Mouse (Mus musculus) adrenal gland, adult 18-20 months (tissue): Measurements from ENCODE around the gene Ncl. TPM values are rescaled to one million over a fixed set of nuclear protein-coding genes. Genes with fewer than 3 reads are reported as not detected.

Experiments used
- DNase-seq, 2 experiments: peaks; one replicate each; pipeline ENCODE4 v3.0.0; 2021 to 2022; ENCODE audit warnings: low spot score in 2 of 2
- total RNA-seq, 2 experiments: library from RNA; stranded (reverse); gene quantifications; 1 replicate in 1 of 2; 2 replicates in 1 of 2; pipeline ENCODE4 v1.2.3; 2021

Ncl gene
- total RNA-seq, 2 experiments from 2014 or later: 158 to 212 TPM

DNA sequence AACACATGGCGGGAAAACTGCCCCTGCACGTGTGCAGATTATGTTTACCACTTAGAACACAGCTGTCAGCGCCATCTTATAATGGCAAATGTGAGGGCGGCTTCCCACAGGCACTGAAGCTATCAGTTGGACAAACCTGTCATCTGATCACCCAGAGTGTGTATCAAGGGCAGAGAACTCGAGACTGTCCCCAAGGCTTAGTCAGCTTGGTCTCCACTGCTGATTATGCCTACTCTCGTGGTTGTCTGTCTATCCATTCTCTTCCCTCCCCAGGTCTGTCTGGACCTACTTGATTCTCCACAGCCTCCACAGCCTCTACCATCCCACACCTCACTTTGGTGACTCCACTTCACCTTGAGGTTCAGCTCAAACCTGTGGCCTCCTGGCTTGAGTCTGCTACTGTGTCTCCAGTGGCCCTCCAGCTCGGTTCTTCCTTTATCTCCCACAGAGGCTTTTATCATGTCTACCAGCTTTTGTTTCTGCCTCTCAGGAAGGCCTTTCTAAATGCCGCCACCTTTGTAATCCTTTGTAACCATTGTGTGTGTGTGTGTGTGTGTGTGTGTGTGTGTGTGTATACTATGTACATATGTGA is 38.3 kb downstream of the Ncl start:
- no peak for DNase-seq

DNA sequence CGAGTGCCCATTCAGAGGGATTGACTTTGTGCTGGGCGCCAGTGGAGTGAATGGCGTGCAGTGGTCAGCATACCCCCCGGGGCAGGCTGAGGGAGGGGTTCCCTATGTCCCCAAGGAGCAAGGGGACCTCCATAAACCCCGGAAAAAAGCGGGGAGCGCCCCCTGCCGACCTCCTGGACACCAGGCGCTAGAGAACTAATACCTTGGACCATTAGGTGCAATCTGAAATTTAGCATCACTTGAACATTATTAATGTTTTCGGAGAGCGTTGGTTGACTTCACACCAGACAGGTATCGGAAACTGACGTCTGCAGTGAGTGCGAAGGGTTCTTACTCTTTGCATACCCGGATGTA is 45.5 kb downstream of the Ncl start:
- DNase-seq: peak in 1 of 2 experiments; percentile 36

DNA sequence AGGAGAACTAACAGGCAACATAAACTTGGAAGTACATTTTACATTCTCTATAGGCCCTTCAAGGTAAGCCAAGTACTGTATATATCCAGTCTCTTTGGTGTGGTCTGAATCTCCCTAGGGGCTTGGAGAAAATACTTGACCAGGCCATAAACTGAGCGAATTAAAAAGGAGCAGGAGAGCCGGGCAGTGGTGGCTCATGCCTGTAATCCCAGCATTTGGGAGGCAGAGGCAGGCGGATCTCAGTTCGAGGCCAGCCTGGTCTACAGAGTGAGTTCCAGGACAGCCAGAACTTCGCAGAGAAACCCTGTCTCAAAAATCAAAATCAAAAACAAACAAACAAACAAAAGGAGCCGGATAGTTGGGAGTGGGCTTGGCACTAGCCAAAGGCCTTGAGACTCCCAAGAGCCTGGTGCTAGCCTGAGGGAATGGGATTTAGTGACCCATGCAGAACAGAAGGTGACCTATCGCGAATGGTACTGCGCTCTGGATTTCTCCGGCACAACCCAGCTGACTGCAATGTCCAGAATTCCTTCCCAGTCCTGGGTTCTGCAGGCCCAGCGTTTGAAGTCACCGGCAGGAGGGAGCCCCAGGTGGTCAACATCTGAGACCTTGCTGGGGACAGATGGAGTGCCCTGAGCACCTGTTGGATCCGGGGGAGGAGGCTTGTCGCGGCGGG is 46.0 kb downstream of the Ncl start:
- no peak for DNase-seq

DNA sequence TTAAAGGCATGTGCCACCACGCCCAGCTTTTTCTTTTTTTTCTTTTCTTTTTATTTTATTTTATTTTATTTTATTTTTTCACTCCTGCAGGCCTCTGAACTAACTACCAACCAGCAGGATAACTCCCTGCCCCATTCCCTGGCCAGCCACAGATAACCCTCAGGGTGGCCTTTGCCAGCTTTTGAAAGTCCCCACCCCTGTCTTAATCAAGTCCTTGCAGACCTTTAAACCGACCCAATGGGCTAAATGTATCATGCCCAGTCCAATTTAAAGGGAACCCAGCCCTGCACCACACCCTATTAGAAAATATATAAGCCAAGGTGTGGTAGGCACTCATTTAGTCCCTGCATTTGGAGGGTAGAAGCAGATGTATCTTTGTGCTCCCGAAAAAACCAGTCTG is 46.9 kb downstream of the Ncl start:
- no peak for DNase-seq

DNA sequence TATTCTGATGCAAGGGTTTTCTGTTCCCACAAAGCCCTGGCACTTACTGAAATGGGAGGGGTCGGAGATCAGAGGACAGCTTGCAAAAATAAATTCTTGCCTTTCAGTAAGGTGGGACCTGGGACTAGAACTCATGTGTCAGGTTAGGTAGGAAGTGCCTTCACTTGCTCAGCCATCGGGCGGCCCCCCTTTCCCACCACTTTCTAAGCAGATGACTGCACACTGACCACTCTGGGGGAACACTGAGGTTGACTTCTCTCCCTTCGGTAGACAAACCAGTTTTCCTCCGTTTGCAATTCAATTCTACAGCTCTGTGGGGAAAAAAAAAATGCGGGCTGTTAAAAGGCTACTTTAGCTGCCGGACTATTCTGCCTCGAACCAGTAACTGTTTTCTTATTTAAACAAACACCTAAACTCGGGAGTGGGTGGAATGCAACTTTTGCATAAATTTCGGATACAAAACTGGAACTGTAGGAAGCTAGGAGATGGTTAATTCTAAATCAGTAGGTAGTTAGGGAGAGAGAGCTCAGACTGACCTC is 47.7 kb downstream of the Ncl start:
- DNase-seq: no peak

DNA sequence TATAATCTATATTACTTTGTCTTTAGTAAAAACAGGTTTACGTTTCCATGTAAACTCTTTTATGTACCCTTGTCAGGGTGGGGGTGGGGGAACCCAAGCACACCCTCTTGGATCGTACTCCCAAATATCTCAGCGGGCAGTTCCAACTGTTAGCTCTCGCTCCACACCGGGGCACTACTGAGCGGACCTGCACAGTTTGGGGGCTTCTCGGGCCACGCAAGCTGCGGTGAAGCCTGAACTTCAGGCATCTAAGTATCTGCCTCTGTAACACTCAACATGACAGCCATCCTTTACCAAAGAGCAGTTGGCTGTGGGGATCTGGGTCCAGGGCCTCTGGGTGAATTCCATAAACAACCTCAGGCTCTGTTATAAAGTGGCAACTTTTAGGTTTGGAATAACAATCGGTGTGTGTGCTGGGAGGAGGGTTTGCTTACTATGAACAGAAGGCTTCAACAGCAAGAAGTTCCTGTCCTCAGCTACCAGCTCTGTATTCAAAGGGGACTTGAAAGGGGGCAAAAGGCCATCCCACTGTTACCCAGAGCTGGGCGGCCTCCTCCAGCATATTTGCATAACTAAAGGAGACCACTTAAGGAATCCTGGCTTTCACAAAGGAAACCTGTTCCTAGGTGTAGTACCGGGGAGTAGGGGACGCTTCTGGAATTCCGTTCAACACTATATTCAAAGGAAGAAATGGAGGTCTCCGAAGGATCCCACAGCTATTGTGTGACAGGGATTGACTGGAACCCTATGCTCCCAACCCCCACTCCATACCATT is 48.5 kb downstream of the Ncl start:
- no peak for DNase-seq

DNA sequence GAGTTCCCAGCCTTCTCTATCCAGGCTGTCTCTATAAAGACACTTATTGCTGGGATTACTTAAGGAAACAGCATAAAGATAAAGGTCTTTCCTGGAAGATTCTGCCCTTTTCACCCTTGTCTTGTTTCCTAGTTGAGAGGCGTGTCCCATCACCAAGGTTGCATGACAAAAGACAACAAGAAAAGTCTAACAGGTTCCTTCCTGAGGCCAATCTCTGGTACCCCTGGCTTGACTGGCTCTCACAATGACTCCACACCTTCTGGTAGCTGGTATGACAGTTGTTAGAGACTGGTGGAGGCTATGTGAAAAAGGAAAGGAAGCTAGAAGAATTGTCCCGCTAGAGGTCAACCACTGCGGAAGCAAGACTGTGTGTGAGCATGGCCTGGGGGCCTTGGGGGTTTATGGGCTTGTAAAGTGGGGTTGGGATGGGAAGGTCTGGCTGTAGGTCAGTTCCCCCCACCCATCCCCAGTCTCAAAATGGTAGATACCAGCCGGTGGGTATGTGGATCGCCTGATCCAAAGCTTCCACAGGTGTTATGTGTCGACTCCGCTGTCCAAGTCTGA is 49.8 kb downstream of the Ncl start:
- DNase-seq: no peak

DNA sequence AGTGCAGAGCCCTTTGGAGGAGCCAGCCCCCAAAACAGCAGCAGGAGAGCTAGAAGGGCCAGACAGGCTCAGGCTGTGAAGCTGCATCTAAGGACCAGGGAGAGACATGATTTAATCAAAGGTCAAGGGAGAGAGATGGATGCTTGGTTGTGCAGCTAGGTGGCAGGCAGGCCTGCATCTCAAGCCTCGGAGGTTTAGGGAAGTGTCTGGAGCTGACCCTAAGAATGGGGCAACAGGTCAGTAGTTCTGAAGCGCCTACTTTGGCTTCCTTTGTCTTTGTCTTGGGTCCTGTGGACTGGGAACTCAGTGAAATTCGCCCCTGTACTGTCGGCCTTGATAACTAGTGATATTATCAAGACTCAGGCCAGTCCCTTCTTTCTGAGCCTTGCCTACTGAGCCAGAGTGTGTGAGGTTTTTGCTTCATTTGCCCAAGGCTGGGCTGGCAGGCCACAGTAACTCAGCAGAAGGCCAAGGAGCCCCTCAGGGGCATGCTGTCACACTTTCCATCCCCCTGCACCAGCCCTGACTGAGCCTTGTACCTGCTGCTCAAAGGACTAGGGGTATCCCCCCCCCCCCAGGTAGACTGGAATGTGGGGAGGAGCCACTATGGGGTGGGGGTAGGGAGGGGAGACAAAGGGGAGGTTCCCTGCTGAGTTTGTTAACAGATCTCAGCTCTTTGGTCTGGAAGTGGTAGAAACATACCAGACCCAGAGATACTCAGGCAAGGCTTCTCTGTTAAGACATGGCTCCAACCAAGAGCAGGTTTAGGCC is 51.1 kb downstream of the Ncl start:
- no peak for DNase-seq

DNA sequence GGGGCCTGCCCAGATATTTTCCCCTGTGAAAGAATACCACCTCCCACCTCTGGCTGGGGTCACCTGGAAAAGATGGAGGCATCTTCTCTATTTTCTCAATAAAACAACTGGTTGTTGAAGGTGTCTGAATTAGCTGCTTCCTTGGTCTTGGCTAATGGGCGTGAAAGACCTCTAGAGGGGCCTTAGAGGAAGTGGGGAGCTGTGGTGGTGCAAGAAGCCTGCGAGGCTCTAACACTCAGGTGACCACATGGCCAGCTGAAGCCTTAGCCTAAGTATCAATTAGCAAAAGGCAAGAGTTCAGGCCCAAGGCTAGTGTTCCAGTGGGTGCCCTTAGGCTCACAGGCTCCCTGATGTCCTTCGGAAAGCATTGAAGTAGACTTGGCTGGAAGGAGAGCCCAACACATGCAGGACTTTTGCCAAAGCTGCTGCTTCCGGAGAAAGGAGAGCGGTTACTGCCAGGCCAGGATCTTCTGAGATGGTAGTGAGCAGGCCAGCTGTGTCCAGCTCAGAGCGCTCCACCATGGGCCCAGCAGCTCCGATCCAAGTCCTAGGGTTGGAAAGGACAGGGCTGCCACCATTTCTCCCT is 51.9 kb downstream of the Ncl start:
- no peak for DNase-seq

DNA sequence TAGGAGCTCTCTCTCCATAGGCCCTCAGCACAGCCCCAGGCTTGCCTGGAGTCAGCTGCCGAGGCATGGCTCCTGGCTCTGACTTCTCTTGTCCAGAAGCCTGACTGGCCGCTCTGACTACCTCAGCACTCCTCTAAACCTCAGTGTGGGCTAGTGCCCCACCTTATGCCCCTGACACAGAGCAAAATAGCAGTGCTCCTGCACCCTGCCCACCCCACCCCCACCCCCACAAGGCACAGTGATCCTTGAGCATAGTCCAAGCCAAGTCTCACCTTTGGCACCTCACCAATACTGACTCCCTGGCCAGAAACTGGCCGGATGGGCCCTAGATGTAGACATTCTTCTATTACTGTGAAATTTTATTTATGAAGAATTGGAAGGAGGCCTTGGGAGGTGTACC is 52.5 kb downstream of the Ncl start:
- no peak for DNase-seq

DNA sequence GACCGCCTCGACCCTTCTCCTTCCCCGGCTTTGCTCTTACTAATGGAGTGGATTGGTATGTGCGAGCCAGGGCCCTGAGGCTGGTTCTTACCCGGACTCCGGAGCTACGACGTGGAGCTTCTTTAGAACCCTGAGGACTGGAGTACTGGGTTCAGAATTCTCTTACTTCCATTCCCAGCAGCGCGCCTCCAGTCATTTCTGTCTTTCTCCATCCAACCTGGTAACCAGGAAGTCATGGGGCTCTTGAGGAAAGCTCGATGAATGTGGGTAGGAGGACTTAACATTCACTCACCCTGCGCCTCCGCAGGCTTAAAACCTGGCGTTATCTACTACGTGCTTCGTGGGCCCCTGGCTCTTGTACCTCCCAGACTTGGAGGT is 55.3 kb downstream of the Ncl start:
- DNase-seq: no peak

DNA sequence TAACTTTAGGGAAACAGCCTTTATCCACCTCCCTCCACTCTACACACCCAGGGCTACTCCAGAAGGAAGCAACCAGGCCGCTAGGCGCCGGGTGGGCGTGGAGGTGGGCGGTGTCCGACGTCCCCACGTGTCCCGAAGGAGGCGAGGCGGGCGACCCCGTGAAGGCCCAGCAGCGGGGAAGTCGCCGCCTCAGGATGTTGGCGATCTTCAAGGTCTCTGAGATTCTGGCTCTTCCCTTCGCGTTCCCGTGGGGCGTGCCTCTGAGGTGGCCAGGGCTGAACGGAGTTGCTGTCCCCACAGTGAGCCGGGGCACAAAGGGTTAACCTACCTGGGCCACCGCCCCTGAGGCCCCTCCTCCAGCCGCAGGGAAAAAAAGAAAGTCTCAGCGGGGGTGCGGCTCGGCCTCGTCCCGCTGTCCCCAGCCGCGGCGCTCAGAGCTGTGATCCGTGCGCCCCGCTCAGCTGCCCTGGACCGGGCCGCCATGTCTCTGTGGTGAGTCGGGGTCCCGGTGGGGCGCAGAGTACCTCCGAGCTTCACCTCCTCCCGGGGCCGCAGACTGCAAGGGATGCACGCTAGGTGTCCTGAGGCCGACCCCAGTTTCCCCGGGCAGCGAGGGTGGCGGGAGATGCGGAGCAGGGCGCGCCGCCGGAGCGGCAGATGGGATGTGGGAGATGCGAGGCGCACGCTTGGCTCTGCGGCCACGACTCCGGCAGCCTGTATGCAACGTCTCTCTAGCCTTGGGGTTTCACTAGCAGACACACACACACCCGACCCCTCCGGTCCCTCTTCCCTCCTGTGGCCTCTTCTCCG is 55.9 kb downstream of the Ncl start:
- peak in 1 of 2 experiments; percentile 40 for DNase-seq

DNA sequence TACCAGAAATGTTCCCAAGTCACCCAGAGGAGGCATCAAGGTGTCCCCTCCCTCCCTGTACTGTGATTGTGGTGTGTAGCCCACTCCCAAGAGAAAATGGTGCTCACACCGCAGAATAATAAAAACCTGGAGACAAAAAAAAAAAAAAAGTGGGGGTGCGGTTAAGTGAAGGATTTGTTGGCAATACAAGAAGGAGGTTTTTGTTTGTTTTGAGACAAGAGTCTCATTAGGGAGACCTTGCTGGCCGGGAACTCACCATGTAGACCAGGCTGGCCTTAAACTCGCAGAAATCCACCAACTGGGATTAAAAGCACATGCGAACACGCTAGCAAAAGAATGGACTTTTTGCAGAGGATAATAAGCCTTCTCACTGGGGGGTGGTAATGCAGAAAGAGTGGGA is 56.7 kb downstream of the Ncl start, which contains the start of gene B3gnt7:
B3gnt7 (plus strand) TSS at position 301 of the 400 bp plus-strand sequence.
- DNase-seq: no peak

DNA sequence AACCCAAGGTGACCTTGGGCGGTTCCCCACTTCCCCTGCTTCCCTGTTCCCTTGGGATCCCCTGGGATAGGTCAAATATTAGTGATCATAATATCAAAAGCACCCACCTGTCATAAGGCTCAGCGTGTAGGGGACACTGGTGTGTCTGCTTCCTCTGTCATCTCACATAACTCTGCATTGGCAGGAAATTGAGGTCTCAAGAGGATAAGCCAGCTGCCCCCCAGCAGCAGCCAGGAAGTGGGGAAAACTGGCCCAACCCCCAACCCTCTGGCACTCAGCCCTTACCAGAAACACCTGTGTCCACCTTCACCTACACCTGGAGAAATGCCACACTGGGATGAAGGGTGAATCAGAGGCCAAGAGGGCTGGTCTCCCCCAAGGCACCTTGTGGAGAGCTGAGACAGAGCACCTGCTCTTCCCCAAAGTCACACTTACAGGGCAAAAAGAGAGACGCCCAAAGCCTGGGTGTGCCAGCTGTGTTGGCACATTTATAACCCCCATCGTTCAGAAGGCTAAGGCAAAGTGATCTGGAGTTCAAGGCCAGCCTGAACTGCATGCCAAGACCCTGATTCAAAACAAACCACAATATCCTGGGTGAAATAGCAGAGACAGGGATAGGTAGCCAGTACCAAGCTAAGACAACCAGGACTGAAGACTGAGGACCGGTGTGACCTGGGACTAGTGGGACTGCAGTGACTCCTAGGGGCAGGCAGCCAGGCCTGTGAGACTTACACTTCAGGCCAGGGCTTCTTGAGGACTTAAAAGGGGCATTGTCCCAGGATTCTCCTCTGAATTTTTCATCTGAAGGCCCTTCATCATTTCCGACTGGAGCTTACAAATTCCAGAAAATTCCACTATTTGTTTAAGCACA is 57.7 kb downstream of the Ncl start:
- no peak for DNase-seq

DNA sequence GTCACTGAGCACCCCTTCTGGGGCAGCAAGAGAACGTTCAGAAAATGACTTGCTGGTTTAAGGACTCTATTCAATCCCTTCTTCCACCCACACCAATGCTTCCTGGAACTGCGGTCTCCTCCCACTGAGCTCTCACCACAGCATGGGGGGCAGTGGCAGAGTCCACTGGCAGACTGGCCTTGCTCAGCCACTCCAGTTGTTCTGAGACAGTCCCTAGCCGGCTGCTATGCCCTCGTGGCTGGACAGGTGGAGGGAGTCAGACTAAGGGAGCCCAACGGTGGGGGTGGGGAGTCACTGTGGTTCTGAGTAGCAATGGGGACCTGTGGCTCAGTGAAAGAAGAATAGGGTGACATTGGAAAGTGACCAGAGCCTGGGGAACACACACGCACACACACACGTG is 58.5 kb downstream of the Ncl start:
- no peak for DNase-seq

DNA sequence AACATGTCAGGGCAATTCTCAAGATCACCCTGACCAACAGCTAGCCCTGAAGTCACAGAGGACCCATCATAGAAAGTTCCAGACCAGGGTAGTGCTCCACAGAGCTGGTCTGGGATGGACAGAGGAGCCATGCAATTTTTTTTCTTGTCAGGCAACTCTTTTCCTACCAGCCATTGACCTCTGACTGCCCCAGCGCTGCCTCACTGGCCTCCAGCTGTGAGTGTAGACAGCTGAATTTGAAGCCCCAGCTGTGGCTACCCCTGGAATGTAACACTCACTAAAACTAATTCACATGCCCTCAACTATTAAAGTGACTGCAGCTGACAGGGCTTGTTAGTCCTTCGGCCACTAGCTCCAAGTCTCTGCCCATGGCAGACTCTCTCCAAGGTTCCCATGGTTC is 59.1 kb downstream of the Ncl start:
- DNase-seq: no peak
